Mouse (Mus musculus) erythroblast, embryonic 14.5 days (primary cell): ENCODE data around the gene Pnpla6. TPM values are rescaled to one million over a fixed set of nuclear protein-coding genes. Genes with fewer than 3 reads are reported as not detected.
A peak's percentile ranks its signal among the peaks of the same experiment; 100 is the strongest.
"Not testable (repeated sequence)": the region's sequence is repeated elsewhere in the genome, so short reads cannot be mapped to it uniquely, and the experiment has no call there.

Source experiments
- H3K27me3 ChIP-seq: 2 replicates; pipeline ENCODE4 v1.6.1; 2012; ENCODE audit warnings: inconsistent platforms; ENCODE audit not compliant: control insufficient read depth
- H3K36me3 ChIP-seq: 2 replicates; pipeline ENCODE4 v1.6.1; 2012; ENCODE audit warnings: mild to moderate bottlenecking, inconsistent platforms; ENCODE audit not compliant: control insufficient read depth
- H3K4me1 ChIP-seq: 2 replicates; pipeline ENCODE4 v1.6.1; 2012; ENCODE audit warnings: inconsistent platforms; ENCODE audit not compliant: control insufficient read depth
- H3K4me3 ChIP-seq: replicated peaks from 2 replicates; pipeline ENCODE3; 2012; ENCODE audit warnings: moderate library complexity, mild to moderate bottlenecking, inconsistent platforms
- H3K9me3 ChIP-seq: 2 replicates; pipeline ENCODE4 v1.6.1; 2012; ENCODE audit warnings: low read length, inconsistent platforms, mixed read lengths; ENCODE audit not compliant: control insufficient read depth
- GATA1 ChIP-seq: IDR thresholded peaks from 2 replicates; pipeline ENCODE4 v1.6.1; 2012; ENCODE audit warnings: low read length, inconsistent platforms, mixed read lengths
- TAL1 ChIP-seq: IDR thresholded peaks from 3 replicates; pipeline ENCODE4 v1.6.1; 2012; ENCODE audit warnings: low read length, inconsistent platforms, mixed read lengths
- polyA plus RNA-seq: library from polyadenylated mRNA; stranded (reverse); fragments of >175 nt; gene quantifications from 2 replicates; pipeline ENCODE4 v1.2.3, GENCODE M21; 2012

The Pnpla6 gene
- polyA plus RNA-seq, 1 experiment, result 1.7 TPM

DNA sequence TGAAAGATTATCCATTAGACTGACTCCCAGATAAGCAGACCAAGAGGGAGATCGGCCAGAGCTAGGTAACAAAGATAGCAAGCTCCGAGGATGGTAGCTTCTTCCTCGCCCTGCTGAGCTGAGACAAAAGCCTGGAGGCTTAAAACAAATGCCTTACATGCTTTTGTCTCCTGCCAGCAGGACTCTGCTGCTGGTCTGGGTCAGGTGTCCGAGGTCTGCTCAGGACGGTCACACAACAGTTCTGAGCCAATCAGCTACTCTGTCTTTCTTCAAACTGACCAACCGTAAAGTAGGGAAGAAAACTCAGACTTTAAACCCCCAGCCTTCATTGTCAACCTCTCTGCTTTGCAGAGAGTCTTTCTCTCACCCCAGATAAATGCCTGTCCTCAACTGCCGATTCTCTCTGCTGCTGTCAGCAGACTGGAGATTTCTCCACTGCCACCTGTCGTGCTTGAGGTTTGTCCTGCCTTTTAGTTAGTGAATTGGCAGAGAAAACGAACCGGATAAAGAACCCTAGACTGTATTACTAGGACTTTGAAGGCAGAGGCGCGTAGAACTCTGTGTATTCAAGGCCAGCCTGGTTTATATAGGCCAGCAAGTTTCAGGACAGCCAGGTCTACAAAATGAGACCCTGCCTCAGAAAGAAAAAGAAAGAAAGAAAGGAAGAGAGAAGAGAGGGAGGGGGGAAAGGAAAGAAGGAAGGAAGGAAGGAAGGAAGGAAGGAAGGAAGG lies 52.6 kb downstream of the Pnpla6 start, which contains the start of gene C330021F23Rik:
C330021F23Rik (plus strand) TSS at position 350 of the 731 bp plus-strand sequence.
- Histone ChIP-seq H3K36me3 (no peaks in the 10 kb centered on the region), H3K4me3 (peak within 1 kb of the TSS; percentile 25), H3K9me3 (no peaks in the 10 kb centered on the region), H3K27me3 (no peaks in the 10 kb centered on the region), H3K4me1 (peaks cover 4% of the 10 kb centered on the region)
- TF ChIP-seq TAL1, result no peak
- TF ChIP-seq GATA1, result no peak

DNA sequence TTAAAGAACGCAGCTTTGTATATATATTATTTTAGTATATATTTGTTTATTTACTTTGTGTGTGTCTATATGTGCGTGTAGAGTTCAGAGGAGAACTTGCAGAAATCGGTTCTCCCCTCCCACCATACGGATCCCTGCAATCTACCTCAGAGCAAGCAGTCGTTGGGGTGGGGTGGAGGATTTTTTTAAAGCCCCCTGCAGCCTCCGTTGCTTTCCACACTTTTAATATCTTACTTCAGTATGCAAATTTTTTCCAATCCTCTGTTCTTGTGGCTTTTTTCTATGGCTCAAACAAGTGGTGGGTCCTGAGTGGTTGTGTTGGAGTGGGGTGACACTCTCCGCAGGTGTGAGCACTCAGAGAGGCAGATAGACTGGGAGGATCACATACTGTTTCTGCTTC lies 53.2 kb downstream of the Pnpla6 start:
- H3K4me3 ChIP-seq, result peak overlapping the region; percentile 25
- H3K9me3 ChIP-seq, result no peaks in the 10 kb centered on the region
- H3K36me3 ChIP-seq, result no peaks in the 10 kb centered on the region
- H3K4me1 ChIP-seq, result peaks cover 4% of the 10 kb centered on the region
- H3K27me3 ChIP-seq, result no peaks in the 10 kb centered on the region
- TF ChIP-seq TAL1 (no peak), GATA1 (no peak)

DNA sequence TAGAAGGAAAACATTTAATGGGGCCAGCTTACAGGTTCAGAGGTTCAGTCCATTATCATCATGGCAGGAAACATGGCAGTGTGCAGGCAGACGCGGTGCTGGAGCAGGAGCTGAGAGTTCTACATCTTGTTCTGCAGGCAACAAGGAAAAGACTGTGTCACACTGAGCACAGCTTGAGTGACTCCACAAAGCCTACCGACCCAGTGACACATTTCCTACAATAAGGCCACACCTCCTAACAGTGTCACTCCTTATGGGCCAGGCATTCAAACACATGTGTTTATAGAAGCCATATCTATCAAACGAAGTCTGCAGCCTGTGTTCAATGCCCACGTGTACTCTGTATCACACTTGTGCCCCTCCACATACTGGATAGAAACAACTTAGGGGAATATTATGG lies 54.6 kb downstream of the Pnpla6 start:
- Histone ChIP-seq H3K4me3 (no peak overlapping the region), H3K9me3 (no peaks in the 10 kb centered on the region), H3K27me3 (no peaks in the 10 kb centered on the region), H3K36me3 (no peaks in the 10 kb centered on the region), H3K4me1 (peaks cover 4% of the 10 kb centered on the region)
- no peak for TF ChIP-seq GATA1
- no peak for TF ChIP-seq TAL1

DNA sequence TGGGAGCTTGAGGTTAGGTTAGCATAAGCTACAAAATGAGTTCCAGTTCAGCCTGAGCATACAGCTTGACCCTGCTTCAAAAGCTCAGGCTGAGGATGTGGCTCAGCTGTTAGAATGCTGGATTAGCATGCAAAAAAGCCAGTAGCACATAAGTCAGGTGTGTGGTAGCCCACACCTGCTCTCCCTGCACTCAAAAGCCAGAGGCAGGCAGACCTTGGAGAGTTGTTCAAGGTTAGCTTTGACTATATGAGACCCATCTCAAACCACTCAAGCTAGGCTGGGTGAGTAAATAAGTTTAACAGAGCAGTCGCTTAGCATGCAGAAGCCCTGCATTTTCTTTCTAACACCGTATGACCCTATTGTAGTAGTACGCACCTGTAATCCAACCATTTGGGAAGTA lies 59.4 kb downstream of the Pnpla6 start:
- Histone ChIP-seq H3K9me3 (no peaks in the 10 kb centered on the region), H3K27me3 (no peaks in the 10 kb centered on the region), H3K4me3 (no peak overlapping the region), H3K4me1 (peaks cover 7% of the 10 kb centered on the region), H3K36me3 (no peaks in the 10 kb centered on the region)
- TF ChIP-seq TAL1, result no peak
- no peak for TF ChIP-seq GATA1

DNA sequence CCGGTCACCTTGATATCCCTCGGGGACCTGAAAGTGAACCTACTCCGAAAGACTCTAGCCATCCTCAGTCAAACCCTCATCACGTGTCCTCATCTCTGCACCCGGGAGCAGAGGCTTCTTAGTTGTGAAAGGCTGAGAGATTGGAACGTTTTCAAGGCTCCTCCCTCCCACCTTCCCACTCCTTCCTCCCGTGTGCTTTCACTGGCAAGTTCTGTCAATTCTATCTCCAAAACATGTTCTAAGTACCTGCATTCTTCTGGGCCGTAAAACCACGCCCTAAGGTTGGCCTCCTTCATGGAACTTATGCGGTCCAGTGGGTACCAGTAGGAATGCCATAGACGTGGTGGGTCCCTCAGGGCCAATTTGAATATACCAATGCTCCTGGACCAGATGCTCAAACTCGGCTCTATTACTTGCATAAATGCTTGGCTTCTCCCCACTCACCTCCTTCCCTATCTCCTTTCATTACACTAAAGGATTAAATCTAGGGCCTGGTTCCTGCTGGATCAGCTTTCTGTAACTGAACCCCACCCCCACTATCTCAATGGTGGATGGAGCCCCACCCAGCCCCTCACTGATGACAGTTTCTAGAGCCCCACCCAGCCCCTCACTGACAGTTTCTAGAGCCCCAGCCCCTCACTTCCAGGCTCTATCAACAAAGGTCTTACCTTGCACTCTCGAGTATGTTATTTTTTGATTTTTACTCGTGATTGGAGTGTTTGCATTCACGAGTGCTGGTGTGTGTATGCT lies 61.2 kb downstream of the Pnpla6 start:
- Histone ChIP-seq H3K36me3 (no peaks in the 10 kb centered on the region), H3K4me1 (peaks cover 7% of the 10 kb centered on the region), H3K9me3 (no peaks in the 10 kb centered on the region), H3K4me3 (no peak overlapping the region), H3K27me3 (no peaks in the 10 kb centered on the region)
- TF ChIP-seq TAL1 (no peak), GATA1 (no peak)

DNA sequence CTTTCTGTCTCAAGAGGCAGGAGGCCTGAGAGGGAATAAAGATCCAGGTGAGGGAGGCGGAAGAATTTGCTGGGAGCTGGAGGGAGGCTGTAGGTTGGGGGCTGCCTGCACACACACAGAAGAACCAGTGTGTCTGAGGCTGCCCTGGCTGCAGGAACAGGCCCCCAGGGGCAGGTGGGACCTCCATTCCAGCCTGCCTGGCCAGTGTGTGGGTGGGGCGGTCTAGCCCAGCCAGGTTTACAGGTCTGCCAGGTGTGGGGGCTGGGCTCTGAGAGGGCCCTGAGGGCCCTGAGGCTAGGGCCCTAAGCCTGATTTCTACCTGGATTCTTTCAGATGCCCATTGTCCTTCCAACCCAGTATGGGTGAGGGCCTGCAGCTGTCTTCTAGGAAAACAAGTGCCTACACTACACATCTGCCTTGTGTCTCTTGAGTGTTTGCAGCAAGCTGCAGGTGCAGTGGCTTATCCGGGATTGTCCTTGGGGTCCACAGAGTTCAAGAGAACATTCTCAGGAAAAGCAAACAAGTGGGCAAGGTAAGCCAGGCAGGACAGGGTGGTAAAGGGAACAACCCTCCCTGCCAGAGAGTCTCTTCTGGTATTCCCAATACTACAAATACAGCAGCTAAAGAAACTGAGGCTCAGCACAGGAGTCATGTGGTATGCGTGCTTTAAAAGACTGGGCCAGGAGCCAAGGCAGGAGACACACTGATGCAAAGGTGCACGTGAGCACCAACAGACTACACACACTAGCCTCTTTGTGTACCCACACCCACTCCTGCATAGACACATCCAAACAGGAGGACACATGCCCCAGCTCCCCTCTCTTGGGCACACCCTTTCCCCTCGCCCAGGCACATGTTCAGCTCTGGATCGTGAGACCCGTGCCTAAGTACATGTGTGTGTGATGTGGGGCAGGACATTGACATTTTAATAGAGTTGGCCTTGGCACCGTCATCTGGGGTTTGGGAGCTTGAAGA lies 64.5 kb downstream of the Pnpla6 start:
- Histone ChIP-seq H3K4me1 (peaks cover 7% of the 10 kb centered on the region), H3K36me3 (no peaks in the 10 kb centered on the region), H3K9me3 (no peaks in the 10 kb centered on the region), H3K27me3 (no peaks in the 10 kb centered on the region), H3K4me3 (no peak overlapping the region)
- no peak for TF ChIP-seq TAL1

DNA sequence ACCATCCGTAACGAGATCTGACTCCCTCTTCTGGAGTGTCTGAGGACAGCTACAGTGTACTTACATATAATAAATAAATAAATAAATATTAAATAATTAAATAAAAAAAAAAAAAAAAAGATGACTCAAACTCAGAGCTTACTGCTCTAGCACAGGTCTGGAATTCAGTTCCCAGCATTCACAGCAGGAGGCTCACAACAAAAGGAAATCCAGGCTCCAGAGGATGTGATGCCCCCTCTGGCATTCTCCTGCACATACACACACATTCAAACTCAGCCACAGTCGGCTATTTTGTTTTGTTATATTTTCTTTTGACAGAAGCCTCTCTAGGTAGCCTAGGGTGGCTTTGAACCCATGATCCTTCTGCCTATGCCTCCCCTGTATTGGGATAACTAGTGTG lies 66.8 kb downstream of the Pnpla6 start:
- peaks cover 13% of the 10 kb centered on the region for H3K4me1 ChIP-seq
- H3K4me3 ChIP-seq, H3K36me3 ChIP-seq, H3K27me3 ChIP-seq, H3K9me3 ChIP-seq: not testable (repeated sequence)

DNA sequence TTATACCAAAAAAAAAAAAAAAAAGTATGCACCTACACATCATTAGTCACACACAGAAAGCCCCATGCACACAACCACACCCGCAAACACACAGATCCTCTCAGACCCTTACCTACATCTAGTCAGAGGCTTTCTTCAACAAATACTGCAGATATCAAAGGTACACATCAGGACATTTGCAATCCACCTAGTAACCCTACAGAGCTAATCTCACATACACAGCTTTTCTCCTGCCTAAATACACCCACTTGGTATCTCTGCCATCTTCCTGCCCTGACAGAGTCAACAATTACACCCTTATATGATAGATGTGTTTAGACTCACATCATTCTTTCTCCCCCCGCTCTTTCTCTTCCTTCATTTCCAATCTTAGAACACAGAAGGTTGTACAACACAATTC lies 71.3 kb downstream of the Pnpla6 start:
- Histone ChIP-seq H3K4me1 (peaks cover 33% of the 10 kb centered on the region), H3K9me3 (no peaks in the 10 kb centered on the region), H3K4me3 (no peak overlapping the region), H3K27me3 (peaks cover 7% of the 10 kb centered on the region), H3K36me3 (no peaks in the 10 kb centered on the region)
- peak; percentile 42; the same call in 1 of the 3 replicates for TF ChIP-seq TAL1
- no peak for TF ChIP-seq GATA1

DNA sequence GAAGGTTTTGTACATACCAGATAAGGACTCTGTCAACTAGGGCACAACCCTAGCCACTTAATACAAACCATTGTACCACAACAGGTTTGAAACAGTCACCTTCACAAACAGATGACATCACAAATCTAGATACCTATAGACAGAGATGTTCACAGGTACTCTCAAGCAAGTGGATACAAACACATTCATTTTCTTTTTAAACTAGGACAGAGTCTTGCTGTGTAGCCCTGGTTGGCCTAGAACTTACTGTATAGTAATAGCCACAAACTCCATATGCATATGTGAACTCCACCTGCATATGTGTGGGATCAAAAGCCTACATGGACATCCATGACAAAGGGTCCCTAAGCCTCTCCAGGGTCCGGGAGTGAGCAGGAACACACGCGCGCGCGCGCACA lies 71.8 kb downstream of the Pnpla6 start, which contains the start of gene Camsap3:
Camsap3 (plus strand) TSS at position 301 of the 398 bp plus-strand sequence.
- Histone ChIP-seq H3K4me3 (peak within 1 kb of the TSS; percentile 72), H3K36me3 (no peaks in the 10 kb centered on the region), H3K27me3 (peaks cover 7% of the 10 kb centered on the region), H3K9me3 (no peaks in the 10 kb centered on the region), H3K4me1 (peaks cover 33% of the 10 kb centered on the region)
- TF ChIP-seq TAL1, result no peak
- no peak for TF ChIP-seq GATA1
